ENCODE assay signal across 16 mouse cellular contexts in genomic region chr9:32927656-32928055, GRCm38 (mm10).
"Had no signal": no experiment of that assay in that cellular context is flagged by ENCODE, and none has a peak within 500 bp of the region (broad histone marks: within the 10 kb centered on the region; RNA-seq: fewer than 3 reads in every experiment).

No protein-coding gene starts in this region.

- H3K4me3 ChIP-seq: midbrain, embryonic 10.5 days; midbrain, embryonic 12.5 days; myocyte; neural tube, embryonic 13.5 days; neural tube, embryonic 15.5 days; stomach, embryonic 15.5 days had no signal

- H3K9ac ChIP-seq: liver, embryonic 14.5 days; lung, embryonic 14.5 days; midbrain, embryonic 12.5 days; neural tube, embryonic 13.5 days; neural tube, embryonic 15.5 days; stomach, embryonic 15.5 days had no signal

- H3K36me3 ChIP-seq: midbrain, embryonic 10.5 days; midbrain, embryonic 12.5 days; neural tube, embryonic 13.5 days; neural tube, embryonic 15.5 days; stomach, embryonic 15.5 days had no signal

- H3K4me1 ChIP-seq: midbrain, embryonic 10.5 days; midbrain, embryonic 12.5 days; neural tube, embryonic 13.5 days had no signal

- H3K27me3 ChIP-seq: midbrain, embryonic 12.5 days; neural tube, embryonic 13.5 days; neural tube, embryonic 15.5 days; stomach, embryonic 15.5 days had no signal

- DNase-seq: lung, adult 18-20 months; lung, embryonic 14.5 days; lung, postnatal 10 days; midbrain, embryonic 14.5 days; retina, postnatal 1 day; right cerebral cortex, adult 18-20 months; right cerebral cortex, postnatal 25 days; right cerebral cortex, postnatal 4 days had no signal

- H3K27ac ChIP-seq: liver, embryonic 14.5 days; midbrain, embryonic 10.5 days; midbrain, embryonic 12.5 days; neural tube, embryonic 13.5 days; neural tube, embryonic 15.5 days; stomach, embryonic 15.5 days; stomach, postnatal 0 days had no signal
